Mouse (Mus musculus) cerebellum, postnatal 36 days (tissue): ENCODE results near the gene Aff3.

Experiments
- DNase-seq, 2 experiments: peaks; one replicate each; pipeline ENCODE4 v3.0.0; 2021 to 2022; ENCODE audit warnings: mixed read lengths in 2 of 2

Gene Aff3

DNA sequence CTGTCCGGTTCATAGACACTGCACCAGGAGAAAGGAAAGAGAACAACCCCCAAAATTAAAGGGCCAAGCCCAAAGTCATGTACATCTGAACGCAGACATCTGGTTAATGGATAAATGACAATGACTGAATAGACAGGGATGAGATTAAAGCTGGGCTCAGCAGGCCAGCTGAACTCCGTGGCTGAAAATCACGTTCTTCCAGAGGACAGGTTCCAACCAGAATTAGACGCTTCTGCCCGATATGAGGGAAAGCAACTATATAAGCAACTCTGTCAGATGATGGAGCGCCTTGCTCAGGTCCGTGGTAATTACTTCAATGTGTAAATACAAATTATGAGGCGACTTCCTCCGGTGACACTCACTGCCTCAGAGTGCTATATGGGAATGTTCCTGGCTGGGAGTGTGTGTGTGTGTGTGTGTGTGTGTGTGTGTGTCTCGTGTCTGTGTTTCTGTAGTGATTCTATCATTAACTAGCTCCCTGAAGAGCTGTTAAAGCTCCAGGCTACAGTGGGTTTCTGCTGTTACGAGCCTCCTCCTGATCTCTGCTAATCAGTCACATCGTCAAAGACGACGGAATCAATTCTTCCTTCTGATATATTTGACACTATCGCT is 127.7 kb downstream of the Aff3 start:
- DNase-seq, result no peak

DNA sequence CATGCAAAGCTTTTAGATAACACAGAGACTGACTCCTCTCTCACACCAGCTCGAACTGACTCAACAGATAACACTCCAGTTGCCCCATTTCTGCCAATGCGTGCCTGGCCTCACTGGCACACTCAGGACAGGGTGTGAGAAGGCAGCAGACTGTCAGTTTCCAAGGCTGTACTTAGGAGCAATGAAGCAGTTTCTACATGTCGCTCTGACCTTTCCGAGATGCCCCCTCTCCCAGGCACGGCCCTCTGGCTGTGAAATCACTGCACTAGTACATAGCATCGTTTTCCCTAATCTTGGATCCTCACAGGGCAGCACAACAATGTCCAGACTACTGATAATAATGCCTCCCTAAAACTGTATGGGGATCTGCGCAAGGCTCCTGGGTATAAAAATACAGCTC is 132.2 kb downstream of the Aff3 start:
- DNase-seq, result no peak

DNA sequence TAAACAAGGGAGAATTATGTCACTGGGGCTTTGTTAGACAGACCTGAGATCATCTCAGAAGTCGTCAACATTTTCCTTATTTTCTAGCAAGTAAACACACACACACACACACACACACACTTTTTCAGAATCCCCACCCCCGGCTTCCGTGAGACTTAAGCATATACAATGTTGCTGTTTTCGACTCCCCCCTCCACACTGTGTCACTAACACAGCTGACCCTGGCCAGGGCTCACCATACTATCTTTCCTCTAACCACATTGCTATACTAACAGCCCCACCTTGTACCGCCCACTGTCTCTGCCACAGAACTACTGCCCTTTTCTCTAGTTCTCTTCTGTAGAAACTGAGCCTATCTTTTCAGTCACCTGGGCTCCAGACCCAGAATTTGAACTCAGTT is 136.1 kb downstream of the Aff3 start:
- no peak for DNase-seq

DNA sequence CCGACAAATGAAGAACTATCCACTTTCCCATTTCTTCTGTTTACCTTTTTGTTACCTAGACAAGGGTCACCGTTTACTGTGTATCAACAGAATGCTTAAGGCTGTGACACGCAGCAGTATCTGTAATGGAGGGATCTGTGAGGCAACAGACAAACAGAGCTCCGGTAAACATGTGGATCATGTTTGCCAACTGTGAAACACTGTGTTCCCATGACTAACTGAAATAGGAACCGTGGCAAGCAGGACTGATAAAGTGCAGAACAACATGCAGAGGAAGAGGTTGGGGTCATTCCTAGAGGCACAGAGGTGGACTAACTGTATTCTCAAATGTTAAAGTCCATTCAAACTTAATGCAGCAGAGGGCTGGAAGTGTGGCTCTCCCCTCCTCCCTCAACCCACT is 138.2 kb downstream of the Aff3 start:
- DNase-seq, result no peak

DNA sequence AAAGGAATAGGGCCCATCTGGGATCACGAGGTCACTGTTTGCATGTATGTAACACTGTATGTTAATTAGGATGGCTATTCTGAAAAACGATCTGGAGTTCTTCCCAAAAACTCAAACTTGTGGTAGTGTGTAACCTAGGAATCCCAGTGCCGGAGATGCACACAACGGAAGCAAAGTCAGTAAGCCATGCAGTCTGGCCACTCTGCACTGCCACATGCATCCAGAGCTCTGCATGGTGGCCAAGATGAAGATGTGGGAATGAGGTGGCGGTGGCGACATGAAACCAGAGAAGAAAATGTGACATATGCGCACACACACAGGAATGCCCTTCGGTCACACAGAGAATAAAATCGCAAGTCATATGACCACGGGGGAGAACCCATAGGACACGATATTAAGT is 143.1 kb downstream of the Aff3 start:
- DNase-seq, result no peak

DNA sequence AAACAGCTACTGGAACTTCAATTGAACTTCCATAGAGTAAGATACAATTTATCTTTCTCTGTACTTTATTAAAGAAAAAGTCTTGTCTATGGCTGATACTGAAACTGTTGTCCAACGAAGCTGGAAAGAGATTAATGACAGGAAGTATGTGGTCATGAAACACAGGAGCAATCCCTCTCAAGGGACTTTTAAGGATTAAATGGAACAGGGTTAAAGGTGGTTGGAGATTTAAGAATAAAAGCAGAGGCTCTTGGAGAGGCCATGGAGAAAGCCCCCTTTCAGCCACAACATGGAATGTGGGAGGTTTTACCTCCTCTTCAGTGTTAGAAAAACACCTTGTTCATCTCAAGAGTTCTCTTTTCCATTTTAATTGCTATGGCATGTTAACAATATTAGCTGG is 148.5 kb downstream of the Aff3 start:
- DNase-seq, result no peak

DNA sequence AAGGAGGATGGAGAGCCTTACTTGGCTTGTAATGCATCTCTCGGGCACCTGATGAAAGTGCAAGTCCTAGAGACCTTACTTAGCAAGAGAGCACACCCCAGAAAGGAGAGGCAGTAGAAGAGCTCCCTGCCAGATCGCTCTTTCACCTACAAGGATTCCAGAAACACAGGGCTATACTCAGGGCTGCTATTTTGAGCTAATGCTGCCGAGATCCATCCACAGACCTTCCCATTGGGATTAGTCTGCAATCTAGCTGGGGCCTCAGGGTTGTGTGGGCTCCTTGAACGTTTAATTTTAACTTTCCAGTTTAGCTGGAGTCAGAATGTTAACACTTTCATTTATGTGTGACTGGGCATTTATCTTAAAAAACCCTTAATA is 150.1 kb downstream of the Aff3 start:
- DNase-seq, result no peak

DNA sequence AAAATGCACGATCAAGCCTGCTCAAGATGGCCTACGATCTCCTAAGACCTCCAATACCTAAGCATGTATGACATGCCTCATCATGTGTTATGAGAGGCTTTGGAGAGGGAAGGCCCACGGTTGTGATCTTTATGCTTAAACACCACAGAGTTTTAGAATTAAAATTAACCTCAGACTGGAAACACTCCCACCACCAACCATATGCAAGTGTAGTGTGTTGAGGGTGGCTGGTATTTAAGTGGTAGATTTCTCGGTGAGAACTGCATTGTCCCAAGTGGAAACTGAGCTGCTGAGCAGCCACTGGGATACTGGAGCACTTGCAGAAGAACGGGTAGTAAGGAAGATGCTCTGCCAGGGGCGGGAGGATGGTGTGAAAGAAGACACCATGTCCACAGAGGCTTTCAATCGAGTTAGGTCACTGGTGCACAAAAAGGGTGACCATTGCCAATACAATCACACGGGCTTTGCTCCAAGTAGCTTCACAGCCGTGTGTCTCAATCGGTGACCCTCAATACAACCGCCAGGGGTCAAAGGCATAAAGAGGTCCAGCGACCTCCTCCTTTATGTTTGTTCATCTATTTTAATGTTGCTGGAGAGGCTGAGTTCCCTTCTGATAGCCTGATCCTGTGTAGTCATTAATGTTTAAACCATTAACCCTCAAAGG is 150.7 kb downstream of the Aff3 start:
- no peak for DNase-seq

DNA sequence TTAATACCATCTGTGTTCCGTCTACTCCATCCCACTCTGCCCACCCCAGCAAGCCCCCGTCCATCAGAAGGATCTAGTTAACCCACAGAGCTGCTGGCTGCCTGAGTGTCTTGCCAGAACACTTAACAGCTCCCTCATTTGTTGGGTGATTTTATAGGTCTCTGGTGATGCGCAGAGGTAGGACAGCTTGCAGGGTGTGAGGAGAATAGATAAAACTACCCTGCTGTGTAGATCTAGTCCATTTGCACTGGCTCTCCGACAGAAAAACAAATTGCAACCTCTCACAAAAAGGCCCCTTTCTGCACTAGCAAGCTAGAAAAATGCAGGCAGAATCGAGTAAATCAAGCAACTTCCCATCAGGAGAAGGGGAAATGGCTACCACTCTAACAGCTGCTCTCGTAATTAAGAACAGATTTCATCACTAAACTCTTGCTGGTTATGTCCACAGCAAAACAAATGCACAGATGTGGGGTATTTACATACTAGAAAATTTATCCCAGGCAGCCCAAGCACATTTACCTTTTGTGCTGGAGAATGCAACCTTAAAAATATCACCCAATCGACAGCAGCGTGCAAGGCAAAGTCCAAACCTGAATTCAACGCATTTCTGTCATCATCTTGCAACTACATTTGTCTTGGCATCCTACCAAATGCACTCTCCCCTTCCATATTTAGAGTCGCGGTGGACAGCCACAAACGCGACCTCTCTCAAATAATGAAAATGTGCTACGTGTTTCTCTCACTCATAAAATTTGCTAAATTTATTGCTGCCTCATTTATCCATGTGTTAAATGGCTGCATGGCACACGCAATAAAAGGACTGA is 152.3 kb downstream of the Aff3 start:
- DNase-seq, result no peak

DNA sequence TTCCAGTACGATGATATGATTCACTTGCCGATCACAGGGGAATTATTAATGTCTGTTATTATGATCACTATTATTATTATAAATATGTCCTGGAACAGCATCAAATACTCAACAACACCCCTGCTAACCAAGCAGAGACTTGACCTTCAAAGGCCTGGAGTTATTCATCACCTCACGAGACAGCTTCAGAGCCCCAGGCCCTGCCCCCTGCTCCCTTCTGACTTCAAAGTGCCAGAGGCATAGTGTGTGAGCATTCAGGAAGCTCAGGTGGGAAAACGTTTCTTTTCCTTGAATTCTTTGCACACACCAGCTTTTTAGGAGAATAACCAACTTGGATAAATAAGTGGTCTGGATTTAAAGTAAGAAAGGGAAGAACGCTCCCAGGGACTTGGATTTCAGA is 153.7 kb downstream of the Aff3 start:
- DNase-seq, result no peak

DNA sequence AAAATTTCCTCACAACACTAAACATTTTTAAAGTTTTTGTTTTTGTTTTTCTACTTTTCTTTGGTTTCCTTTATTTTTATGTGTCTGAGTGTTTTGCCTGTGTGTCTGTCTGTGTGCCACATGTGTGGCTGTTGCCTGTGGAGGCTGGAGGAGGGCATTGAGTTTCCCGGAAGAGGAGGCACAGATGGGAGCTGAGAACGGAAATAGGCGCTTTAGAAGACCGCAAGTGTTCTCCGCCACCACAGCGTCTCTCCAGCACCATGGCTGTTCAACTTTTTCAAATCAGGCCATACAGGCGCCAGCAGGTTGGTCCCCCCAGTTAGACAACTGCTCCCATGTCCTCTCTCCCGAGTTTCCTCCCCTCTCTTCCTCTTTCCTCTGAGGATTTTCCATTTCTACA is 155.5 kb downstream of the Aff3 start:
- no peak for DNase-seq

DNA sequence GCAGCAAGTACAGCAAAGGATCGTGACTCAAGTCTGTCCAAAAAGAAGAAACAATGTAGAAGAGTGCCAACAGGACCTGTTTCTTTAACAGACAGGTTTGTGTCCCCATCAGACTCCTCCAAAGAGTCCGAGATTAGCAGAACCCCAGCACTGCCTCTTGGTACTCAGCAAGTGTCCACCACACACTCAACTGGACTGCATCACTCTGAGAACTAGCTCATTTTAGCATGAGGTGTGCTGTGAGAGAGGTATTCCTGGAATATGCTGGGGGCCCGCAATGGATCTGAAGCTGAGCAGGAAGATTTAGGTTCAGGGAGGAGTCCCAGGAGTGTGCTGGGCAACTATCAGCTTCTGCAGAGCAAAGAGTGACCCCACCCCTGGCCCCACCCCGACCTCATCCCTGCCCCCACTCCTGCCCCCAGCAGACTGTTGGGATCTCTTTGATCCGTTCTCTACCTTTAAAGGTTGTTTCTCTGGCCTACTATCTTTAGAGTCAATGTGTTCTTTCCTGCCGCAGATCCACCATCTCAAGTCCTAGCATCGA is 157.0 kb downstream of the Aff3 start:
- DNase-seq, result no peak

DNA sequence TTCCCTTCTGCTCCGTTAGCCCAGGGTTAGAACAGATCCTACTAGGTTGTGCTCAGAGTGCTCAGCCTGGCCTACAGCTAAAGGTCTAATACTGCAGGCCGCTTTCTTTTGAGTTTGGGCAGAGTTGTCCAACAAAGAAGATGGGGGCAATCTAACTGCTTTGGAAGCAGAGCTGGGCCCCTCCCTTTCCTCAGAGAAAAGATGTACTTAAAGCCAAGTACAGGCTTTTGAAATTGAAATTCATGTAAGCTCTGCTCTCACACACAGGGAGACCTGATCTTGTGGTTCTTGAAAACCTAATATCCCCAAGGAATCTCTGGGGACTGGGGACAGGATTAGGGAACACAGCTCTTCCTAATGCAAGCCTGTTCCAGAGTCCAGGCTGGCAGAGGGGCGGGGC is 158.4 kb downstream of the Aff3 start:
- DNase-seq, result no peak

DNA sequence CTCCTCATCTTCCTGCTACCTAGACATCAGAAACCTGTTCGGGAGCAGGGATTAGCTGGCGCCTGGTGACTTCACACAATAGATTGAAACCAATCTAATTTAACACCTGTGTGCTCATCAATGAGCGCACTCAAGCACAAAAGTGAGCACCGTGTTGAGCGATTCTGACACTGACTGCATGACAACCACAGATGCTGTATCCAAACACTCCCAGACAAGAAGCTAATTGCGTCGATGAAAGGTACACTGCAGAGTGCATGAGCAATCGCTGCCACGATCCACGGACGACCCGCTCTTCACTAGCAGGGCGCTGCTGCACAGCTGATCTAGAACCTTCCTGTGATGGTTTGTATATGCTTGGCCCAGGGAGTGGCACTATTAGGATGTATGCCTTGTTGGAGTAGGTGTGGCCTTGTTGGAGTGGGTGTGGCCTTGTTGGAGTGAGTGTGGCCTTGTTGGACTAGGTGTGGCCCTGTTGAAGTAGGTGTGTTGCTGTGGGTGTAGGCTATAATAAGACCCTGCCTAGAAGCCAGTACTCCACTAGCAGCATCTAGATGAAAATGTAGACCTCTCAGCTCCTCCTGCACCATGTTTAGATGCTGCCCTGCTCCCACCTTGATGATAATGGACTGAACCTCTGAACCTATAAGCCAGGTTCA is 161.2 kb downstream of the Aff3 start:
- no peak for DNase-seq

DNA sequence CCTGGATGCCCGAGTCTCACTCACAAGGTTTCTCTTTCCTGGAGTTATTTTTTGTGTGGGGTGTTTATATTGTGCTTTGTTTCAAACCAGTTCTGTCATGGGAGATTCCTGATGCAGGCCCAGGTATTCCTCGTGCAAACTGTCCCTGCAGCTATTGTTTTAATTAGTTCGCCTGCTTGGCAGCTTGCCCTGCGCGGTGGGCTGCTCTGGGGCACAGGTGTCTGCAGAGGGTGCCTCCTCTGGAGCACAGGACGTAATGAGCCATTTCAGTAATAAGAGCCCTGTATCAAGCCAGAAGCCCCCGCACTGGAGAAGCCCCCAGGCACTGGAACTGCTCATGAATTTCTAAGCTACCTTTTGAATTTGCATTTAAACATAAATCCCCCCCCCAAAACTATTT is 162.0 kb downstream of the Aff3 start:
- no peak for DNase-seq

DNA sequence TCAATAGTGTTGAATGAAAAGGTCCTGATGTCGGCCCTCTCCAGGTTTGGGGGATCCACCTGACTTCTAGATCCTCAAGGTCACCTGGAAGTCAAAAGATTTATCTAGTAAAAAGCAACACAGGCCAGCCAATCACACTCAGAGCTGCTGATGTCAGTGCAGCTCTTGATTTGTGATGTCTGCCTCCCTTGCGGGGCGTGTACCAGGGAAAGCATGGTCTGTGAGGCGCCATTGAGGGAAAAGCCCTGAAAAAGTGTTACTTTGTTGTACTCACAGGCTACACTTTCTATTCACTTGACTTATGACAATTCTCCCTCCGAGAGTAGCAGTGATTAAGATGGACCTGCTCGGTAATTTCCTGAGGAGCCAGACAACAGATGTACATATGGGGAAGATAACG is 163.5 kb downstream of the Aff3 start:
- no peak for DNase-seq

DNA sequence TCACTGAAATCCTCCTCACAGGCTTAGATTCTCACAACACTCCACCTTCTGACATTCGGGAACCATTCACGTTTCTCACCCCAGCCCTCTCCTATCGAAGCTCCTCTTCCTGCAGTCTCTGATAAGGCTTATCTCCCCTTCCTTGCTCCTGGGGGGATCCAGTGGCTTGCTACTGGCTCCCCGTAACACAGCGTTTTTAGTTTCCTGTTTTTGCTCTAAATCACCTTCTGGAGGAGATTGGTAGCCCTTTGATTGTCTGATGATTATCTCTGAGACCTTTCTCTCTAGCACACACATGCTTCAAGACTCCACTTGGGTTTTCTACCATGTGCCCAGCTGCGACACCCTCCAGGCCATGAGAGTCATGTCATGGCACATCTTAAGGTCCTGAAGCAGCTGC is 165.3 kb downstream of the Aff3 start:
- no peak for DNase-seq

DNA sequence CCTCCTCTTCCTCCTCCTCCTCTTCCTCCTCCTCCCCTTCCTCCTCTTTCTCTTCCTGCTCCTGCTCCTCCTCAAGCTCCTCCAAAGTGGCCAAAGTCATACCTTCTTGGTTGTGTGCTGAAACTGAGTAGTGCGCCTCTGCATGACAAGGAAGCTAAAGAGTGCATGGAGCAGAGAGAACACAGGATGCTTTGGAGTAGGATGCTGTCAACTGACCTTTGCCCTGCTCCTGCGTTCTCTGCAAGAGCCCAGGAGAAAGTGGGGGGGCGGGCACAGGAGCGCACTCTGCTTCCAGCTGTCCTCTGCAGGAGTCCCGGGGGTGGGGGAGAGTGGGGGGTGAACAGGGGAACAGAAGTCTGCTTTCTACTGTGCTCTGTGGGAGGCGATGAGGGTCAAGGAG is 167.2 kb downstream of the Aff3 start:
- DNase-seq, result no peak

DNA sequence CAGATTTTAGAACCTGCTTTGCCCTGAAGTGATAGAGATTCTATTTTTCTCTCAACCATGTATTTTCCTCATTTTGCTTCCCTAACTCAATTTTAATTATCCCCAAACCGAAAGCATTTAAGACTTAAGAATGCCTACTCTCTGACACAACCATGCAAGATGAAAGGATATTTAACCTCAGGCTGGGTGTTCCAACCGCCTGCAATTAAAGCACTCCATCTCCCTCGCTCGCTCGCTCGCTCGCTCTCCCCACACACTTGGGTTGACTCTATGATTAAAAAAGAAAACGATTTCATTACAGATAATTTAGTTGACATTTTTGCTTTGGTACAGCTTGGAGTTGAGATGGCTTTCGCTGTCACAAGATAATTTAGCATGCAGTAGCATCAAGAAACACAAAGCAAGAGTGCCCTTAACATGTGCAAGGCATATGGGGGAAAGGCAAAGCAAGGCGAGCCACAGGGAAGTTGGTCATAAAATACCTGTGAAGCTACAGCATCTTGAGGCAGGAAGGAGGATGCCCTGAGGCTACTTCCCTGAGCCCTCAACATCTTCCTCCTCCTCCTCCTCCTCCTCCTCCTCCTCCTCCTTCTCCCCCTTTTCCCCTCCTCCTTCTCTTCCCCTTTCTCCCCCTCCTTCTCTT is 167.7 kb downstream of the Aff3 start:
- DNase-seq, result no peak

DNA sequence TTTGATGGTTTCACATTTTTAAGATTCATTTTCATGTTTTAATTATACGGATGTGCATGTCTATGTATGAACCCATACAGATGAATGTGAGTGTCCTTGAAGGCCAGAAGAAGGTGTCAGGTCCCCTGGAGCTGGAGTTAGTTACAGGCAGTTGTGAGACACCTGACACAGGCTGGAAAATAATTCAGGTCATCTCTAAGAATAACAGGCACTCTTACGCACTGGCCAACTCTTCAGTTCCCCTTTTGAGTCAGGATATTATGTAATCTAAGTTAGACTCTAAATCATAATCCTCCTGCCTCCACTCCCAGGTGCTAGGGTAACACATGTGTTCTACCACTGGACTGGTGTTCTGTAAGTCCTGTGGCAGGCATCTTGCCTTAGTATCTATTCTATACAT is 169.5 kb downstream of the Aff3 start:
- DNase-seq, result no peak

DNA sequence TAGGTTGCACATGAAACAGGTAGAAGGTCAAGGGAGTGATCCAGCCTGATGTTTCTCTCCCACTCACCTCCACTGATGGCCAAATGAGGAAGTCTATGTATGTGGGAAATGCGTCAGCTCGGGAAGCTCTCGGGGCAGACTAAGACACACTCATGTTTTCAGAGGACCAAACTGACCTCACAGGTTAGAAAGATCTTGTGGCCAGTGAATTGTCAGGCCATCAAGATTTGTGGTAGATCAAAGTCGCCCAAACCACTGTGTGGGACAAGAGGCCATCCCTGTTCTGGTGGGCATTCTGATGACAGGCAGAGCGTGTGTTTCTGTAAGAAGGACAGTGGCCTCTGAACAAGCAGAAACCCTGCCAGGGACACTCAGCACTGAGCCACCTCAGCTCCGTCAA is 175.0 kb downstream of the Aff3 start:
- no peak for DNase-seq

DNA sequence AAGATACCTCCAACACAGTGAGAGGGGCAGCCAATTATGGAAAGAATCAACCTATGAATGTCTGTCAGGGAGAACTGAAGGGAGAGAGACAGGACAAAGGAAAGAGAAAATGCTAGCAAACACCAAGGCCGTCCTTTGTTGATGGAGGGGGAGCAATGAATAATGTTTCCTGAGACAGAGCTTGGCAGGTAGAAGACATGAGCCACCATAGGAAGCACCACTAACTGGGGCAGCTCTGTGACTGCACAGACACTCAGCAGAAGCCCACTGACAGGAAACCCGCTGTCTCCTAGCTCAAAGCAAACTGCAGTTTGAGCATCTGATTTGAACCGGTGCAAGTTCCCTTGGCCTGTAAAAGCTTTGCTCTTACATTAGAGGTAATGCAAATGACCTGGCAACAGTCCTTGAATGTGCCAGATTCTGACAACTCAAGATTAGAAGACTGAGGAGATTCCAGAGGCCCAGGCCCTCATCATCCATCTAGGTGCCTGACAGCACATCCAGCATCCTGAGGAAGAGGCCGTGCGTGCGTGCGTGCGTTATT is 176.0 kb downstream of the Aff3 start:
- no peak for DNase-seq

DNA sequence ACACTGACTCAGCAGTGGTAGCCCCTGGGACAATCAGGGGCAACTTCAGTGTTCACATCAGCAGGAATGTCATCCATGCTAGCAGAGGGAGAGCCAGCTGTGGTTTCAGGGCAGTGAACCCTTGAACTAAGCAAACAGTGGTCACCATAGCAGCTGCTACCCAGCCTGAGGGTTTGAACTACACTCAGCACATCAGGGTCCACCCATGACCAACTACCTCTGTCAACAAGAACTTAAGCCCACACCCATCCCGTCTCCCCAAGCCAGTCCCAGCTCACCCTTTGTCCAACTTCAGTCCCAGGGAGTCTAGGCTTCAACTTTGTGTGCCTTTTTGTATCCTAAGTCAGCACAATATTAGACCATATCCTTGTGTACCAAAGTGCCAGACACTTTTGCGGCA is 176.9 kb downstream of the Aff3 start:
- no peak for DNase-seq
